Mouse (Mus musculus): ENCODE measurements at regions not wholly inside any gene's neighbourhood (a gene's known extent, or its start where the extent isn't known, plus 50 kb on each side); places are given as distances from the start of the nearest gene placed in this dataset.

DNA sequence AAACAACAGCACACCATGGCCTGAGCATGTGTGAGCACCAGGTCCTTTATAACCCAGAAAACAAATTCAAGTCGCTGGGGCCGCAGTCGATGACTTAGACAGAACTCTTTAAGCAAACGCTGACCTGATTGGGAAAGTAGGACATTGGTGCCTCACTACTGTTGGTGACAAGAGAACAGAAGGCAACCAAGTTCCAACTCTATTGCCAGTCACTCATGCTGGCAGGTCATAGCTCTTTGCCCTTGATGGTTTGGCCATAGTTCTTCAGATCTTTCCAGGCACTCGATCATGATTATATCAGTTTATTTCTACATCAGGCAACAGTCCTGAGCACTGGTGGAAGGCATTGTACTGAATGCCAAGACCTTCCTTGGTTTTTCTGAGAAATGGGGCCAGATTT, 94.7 kb downstream of the Ehf start:
- WGBS = 89% methylated on average over 5 of the region's 5 CpGs
- no peak for ATAC-seq (ENCODE audit: insufficient read depth, low FRiP score, low read depth)

GRCm38 (mm10) chr2:103209056-103209455, 94.0 kb downstream of the Ehf start:
- no peak overlapping the region for H3K4me3 ChIP-seq (replicated peaks)
- H3K27me3 ChIP-seq (replicated peaks) = no peaks in the 10 kb centered on the region
- H3K4me2 ChIP-seq = no peak overlapping the region
- 87% methylated on average over 2 of the region's 2 CpGs for WGBS
- no peaks in the 10 kb centered on the region for H3K9me3 ChIP-seq
- no peaks in the 10 kb centered on the region for H3K36me3 ChIP-seq
- H3K4me1 ChIP-seq = no peaks in the 10 kb centered on the region
- ATAC-seq (ENCODE audit: insufficient read depth, low FRiP score, low read depth) = no peak
- H3K27ac ChIP-seq = no peak overlapping the region
- H3K9ac ChIP-seq = no peak overlapping the region

More for the DNA sequence above, 94.7 kb downstream of the Ehf start:
- no peak overlapping the region for H3K4me3 ChIP-seq (replicated peaks)
- no peaks in the 10 kb centered on the region for H3K27me3 ChIP-seq (replicated peaks)
- no peaks in the 10 kb centered on the region for H3K4me1 ChIP-seq
- no peak overlapping the region for H3K27ac ChIP-seq
- H3K9ac ChIP-seq = no peak overlapping the region
- H3K36me3 ChIP-seq = no peaks in the 10 kb centered on the region
- H3K9me3 ChIP-seq = no peaks in the 10 kb centered on the region
- H3K4me2 ChIP-seq = no peak overlapping the region

DNA sequence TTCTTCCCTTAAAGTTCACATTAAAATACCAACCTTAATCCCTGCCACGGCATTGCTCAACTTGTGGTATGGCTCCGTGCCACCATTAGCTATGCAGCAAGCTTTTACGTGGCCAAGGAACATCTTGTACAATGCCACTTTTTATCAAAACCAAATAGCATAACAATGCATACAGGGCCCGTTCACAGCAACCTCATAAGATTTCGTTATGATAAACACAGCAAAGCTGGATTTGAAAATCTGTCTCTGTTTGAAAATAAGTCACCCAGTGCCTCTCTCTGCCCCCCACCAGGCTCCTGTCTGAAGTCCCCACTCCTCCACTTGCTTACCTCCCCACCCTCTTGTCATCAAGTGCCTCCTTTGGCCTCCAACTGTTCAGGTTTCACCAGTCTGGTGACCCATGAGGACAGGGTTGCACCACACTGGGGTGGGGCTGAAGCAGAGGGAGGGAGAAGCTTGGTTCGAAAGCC, 93.5 kb downstream of the Ehf start:
- Histone ChIP-seq H3K27ac (no peak overlapping the region), H3K9me3 (no peaks in the 10 kb centered on the region), H3K4me2 (no peak overlapping the region), H3K4me3 (replicated peaks) (no peak overlapping the region), H3K9ac (no peak overlapping the region), H3K36me3 (no peaks in the 10 kb centered on the region), H3K27me3 (replicated peaks) (no peaks in the 10 kb centered on the region), H3K4me1 (no peaks in the 10 kb centered on the region)
- no peak for ATAC-seq (ENCODE audit: insufficient read depth, low FRiP score, low read depth)
- WGBS = 78% methylated on average over 6 of the region's 6 CpGs

- Histone ChIP-seq H3K27me3 (replicated peaks) (no peaks in the 10 kb centered on the region), H3K4me1 (no peaks in the 10 kb centered on the region), H3K4me3 (replicated peaks) (no peak overlapping the region), H3K9ac (no peak overlapping the region), H3K9me3 (no peaks in the 10 kb centered on the region), H3K4me2 (no peak overlapping the region), H3K36me3 (no peaks in the 10 kb centered on the region), H3K27ac (no peak overlapping the region)
- WGBS = 45% methylated on average over 3 of the region's 3 CpGs
- ATAC-seq (ENCODE audit: insufficient read depth, low FRiP score, low read depth) = no peak
Observed at GRCm38 (mm10) chr2:103211179-103211578, 91.9 kb downstream of the Ehf start.

All from stomach, embryonic 15.5 days (tissue).